Mouse (Mus musculus): Measurements from ENCODE around the gene St8sia4. TPM values are rescaled to one million over a fixed set of nuclear protein-coding genes. Genes with fewer than 3 reads are reported as not detected.
A peak's percentile ranks its signal among the peaks of the same experiment; 100 is the strongest.

Gene St8sia4
- 10 to 100 TPM; 17.2 TPM for total RNA-seq (2021)
- long read RNA-seq, full-length matches to known transcripts, result 5 of 6 reads
- long read RNA-seq, partial matches to known transcripts, result 1 of 6 reads
- long read RNA-seq, other reads (novel, unspliced or antisense), result 0 of 6 reads

GRCm38 (mm10) chr1:95667435-95668252 lies at the start of gene St8sia4:
Gene St8sia4 (minus strand): TSS chr1:95667571.
- DNase-seq (ENCODE audit: low spot score in 2 of 2), result peak; percentile 78 to 86

DNA sequence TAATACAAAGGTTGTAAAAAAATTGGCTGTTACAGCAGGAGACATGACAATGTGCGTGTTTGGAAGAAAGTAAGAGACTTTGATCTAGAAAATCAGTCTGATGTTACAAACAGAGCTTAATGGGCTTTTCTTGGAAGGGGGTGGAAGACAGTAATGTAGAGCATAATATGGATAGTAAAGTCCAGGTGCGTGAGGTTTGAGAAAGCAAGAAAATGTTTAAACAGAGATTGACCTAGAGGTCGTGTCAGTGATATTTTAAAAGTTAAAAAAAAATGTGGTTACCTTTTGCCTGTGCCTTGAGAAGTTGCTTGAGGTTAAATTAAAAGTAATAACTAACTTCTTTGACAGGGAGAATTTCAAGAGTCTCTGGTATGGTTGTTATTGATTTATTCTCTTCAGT lies 41.8 kb upstream of the St8sia4 start:
- no peak for DNase-seq (ENCODE audit: low spot score in 2 of 2)

- DNase-seq (ENCODE audit: low spot score in 2 of 2), result no peak
These were observed 32.5 kb upstream of the St8sia4 start for GRCm38 (mm10) chr1:95699903-95700302.

GRCm38 (mm10) chr1:95674052-95674451 lies 6.7 kb upstream of the St8sia4 start:
- no peak for DNase-seq (ENCODE audit: low spot score in 2 of 2)

GRCm38 (mm10) chr1:95668253-95668805 lies 958 bp upstream of the St8sia4 start:
- DNase-seq (ENCODE audit: low spot score in 2 of 2), result peak in 1 of 2 experiments; percentile 13

GRCm38 (mm10) chr1:95666541-95667320 lies 640 bp downstream of the St8sia4 start:
- peak in 1 of 2 experiments; percentile 14 for DNase-seq (ENCODE audit: low spot score in 2 of 2)

DNA sequence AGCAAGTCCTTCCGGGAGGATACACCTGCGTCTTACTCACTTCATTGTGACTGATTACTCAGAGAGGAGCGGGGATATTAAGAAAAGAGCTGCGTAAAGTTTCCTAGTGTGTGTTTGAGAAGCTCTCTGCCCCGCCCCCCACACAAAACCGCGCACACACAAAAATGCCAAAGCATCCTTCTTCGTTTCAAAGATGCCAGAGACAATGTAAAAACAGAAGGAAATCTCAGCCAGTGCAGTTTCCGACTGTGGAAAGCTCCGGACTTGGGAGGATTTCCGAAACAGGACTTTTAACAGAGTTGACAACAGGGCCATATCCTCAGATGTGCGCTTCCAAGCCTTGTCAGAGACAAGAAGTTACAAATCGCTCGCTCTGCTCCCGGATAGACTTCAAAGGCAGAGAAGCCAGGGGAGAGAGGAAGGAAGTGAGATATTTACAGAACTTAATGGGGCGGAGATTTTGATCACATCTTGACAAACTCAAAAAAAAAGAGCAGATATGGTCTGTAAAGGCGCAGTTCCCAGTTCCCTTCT lies 1.4 kb downstream of the St8sia4 start:
- peak in 1 of 2 experiments; percentile 23 for DNase-seq (ENCODE audit: low spot score in 2 of 2)

- DNase-seq (ENCODE audit: low spot score in 2 of 2), result peak; percentile 14 to 30
These were observed 2.2 kb downstream of the St8sia4 start for GRCm38 (mm10) chr1:95664969-95665702.

DNA sequence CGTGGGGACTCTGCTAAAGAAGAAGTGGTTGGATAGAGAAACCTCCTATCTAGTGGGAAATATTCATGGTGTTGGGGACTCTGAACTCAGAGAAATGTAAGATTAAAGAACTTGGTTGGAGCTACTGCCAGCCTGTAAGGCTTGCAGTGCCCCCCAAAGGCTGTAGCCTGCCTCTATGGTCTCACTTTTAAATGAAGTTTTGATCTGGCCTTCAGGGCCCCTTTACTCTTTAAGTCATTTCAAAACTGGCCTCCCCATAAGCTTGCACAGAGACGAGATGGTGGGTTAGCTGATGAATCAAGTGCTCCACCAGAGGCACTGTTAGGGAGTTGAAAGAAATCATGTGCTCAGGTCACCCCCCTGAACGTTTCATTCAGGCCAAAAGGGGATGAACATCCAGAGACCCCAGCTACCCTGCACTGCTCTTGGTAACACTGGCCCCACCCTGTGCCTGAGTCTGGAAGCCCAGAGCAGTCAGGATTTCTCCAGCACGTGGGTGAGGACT lies 3.0 kb downstream of the St8sia4 start:
- DNase-seq (ENCODE audit: low spot score in 2 of 2), result peak in 1 of 2 experiments; percentile 47

DNA sequence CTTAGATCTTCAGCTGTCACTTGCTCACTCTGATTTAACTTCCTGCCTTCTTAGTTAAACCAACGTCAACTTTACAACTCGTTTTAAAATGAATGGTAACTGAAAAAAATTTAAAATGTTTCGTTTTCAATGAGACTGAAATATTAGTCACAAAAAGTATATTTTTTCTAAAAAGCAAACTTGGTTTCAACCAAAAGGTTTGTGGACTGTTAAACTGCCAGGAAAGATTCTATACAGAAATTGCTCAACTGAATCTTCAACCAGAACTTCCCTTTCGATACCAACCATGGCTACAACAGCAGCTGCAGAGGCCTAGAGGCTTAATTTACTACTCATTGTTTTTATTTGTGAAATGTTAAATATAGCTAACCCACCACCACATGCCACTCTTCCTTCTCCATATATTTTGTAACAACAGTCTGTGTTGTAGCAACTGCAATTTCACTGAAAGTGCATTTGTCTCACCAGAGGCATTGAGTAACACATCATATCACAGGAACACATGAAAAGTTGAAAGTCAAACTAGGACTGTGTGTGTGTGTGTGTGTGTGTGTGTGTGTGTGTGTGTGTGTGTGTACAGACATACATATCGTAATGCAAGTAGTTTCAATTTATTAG lies 10.2 kb downstream of the St8sia4 start:
- DNase-seq (ENCODE audit: low spot score in 2 of 2), result no peak

GRCm38 (mm10) chr1:95655564-95655963 lies 11.8 kb downstream of the St8sia4 start:
- DNase-seq (ENCODE audit: low spot score in 2 of 2), result no peak

- DNase-seq (ENCODE audit: low spot score in 2 of 2), result no peak
These were observed 13.9 kb downstream of the St8sia4 start for GRCm38 (mm10) chr1:95653445-95653844.

DNA sequence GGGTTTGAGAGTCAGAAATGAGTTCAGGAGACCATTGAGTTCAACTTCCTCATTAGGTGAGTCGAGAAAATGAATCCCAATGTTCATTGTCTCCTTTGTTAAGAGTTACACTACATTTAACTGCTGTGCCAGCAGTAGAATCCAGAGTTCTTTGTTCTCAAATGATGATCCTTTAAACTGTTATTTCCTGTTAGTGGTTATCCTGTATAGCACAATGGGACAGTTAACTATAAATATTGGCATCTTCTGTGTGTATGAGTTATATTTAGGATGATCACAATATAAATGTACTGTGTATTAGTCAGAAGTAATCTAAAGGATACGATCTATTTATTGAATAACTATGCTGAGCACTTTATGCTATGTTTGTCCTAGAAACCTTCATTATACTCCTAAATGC lies 23.1 kb downstream of the St8sia4 start:
- DNase-seq (ENCODE audit: low spot score in 2 of 2), result no peak

DNA sequence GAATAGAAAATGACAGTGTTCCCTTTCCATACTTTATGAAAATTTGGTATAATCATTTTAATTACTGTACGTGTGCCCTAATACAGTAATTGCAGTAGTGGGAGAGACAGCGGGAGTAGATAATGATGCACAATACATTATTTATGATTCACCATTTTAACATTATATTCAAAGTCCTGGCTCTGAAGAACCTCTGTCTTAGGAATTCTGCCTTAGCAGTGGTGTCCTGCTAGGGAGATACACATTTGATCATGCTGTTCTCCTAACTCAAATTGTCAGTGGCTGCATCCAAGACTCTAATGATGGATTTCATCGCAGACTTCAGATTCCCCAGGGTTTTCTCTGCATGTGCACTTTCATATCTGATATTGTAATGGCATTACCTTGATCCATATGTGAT lies 28.4 kb downstream of the St8sia4 start:
- DNase-seq (ENCODE audit: low spot score in 2 of 2), result no peak

- no peak for DNase-seq (ENCODE audit: low spot score in 2 of 2)
These were observed 43.0 kb downstream of the St8sia4 start for GRCm38 (mm10) chr1:95624376-95624775.

DNA sequence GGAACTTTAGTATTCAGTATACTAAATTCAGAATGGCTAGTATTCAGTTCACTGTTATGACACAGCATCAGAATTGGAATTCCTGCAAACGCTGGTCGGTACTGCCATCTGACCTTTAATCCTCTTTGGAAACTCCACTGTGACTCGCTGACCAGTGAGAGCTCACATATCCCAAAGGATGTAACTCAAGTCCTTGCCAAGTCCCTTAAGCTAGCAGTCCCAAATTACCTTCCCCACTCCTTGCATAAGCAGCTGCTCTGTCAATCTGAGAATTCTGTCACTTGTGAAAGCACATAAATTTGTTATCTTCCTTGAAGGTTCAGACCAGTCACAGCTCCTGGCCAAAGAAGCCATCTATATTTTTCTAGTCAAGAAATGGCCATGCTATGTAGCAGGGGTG lies 48.7 kb downstream of the St8sia4 start:
- no peak for DNase-seq (ENCODE audit: low spot score in 2 of 2)

DNA sequence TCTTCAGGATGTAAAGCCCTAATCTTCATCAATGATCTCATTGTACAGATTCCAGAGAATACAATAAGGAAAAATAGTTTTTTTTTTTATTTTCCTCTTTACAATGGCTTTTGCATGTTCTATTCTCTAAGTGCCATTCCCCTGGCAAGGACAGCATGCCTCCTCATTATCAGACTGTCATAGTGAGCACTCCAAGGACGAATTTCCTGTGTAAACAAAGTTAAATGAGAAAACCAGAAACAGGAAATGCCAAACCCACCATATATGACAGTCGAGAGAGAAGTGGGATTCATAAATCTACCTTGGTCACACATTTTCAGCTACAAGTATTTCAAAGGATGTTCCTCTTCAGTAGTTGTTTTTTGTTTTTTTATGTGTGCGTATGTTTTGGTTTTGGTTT lies 49.2 kb downstream of the St8sia4 start:
- no peak for DNase-seq (ENCODE audit: low spot score in 2 of 2)

- DNase-seq (ENCODE audit: low spot score in 2 of 2), result no peak
These were observed 57.4 kb downstream of the St8sia4 start for GRCm38 (mm10) chr1:95610017-95610416.

DNA sequence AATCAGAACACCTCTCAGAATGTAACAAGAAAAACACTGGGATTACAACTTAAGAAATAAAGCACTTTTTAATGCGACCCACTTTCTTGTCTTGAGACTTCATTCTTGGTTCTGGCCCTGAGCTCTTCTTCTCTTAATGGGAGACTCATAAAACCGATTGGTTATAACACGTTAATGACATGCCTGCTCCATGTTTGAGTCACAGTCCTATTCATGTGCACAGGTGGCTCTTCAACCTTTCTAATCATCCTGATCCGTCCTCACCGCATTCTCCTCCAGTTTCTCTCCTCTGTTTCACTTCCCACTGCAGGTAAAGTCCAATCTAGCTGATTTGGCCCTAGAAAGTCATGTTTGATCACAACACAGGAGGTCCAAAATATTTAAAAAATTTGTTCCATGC lies 58.3 kb downstream of the St8sia4 start:
- no peak for DNase-seq (ENCODE audit: low spot score in 2 of 2)

GRCm38 (mm10) chr1:95605458-95605857 lies 61.9 kb downstream of the St8sia4 start:
- no peak for DNase-seq (ENCODE audit: low spot score in 2 of 2)

All from layer of hippocampus, postnatal 10 days (tissue).